Mouse (Mus musculus) hindbrain, postnatal 0 days (tissue): ENCODE measurements around the gene Chrnd. TPM values are rescaled to one million over a fixed set of nuclear protein-coding genes. Genes with fewer than 3 reads are reported as not detected.

Experiments used
- ATAC-seq: fragments of 200-750 bp; cut with Nextera tagmentation; 2 replicates; pipeline ENCODE4 v1.8.0; 2017; ENCODE audit warnings: mild to moderate bottlenecking, moderate TSS enrichment, moderate library complexity
- DNase-seq: peaks from one replicate; pipeline ENCODE4 v3.0.0-alpha.2; 2015; ENCODE audit warnings: low spot score
- H3K27ac ChIP-seq: fragments of 300-500 bp; sonication (generic); 2 replicates; pipeline ENCODE4 v1.5.1; 2014; ENCODE audit warnings: mild to moderate bottlenecking
- H3K27me3 ChIP-seq: fragments of 300-500 bp; sonication (generic); 2 replicates; pipeline ENCODE4 v1.6.1; 2014; ENCODE audit warnings: low read length, mixed read lengths; ENCODE audit not compliant: insufficient read depth
- H3K36me3 ChIP-seq: fragments of 300-500 bp; sonication (generic); 2 replicates; pipeline ENCODE4 v1.6.1; 2014; ENCODE audit warnings: low read length, mixed read lengths; ENCODE audit not compliant: insufficient read depth
- H3K4me1 ChIP-seq: fragments of 300-500 bp; sonication (generic); 2 replicates; pipeline ENCODE4 v1.6.1; 2014; ENCODE audit warnings: antibody characterized with exemption, low read length, mixed read lengths; ENCODE audit not compliant: insufficient read depth
- H3K4me2 ChIP-seq: fragments of 300-500 bp; sonication (generic); 2 replicates; pipeline ENCODE4 v1.6.1; 2014; ENCODE audit warnings: low read depth, mild to moderate bottlenecking, low read length, moderate library complexity, mixed read lengths
- H3K4me3 ChIP-seq: fragments of 300-500 bp; sonication (generic); 2 replicates; pipeline ENCODE4 v1.5.1; 2014; ENCODE audit warnings: low read length
- H3K9ac ChIP-seq: fragments of 300-500 bp; sonication (generic); replicated peaks from 2 replicates; pipeline ENCODE4 v1.6.1; 2014; ENCODE audit warnings: mild to moderate bottlenecking, low read length, moderate library complexity, mixed read lengths
- H3K9me3 ChIP-seq: fragments of 300-500 bp; sonication (generic); 2 replicates; pipeline ENCODE4 v1.6.1; 2016; ENCODE audit warnings: low read length, mixed read lengths
- CTCF ChIP-seq: IDR thresholded peaks from 2 replicates; pipeline ENCODE4 v1.5.1; 2016; ENCODE audit warnings: antibody characterized with exemption, control low read depth, low read depth
- WGBS: fragments of 180-500 bp; shearing (Covaris S2); extraction: QIAGEN DNeasy Blood & Tissue Kit; methylation state at CpG from one replicate; pipeline ENCODE4 v1.1.7; 2014; 5-methylcytosine and 5-hydroxymethylcytosine counted together
- polyA plus RNA-seq: library from polyadenylated mRNA; unstranded; fragments of >200 nt; fragmentation: Nextera tagmentation; extraction: Ambion mirVana; gene quantifications from 2 replicates; pipeline ENCODE4 v1.2.1, GENCODE M21; 2015
- total RNA-seq: library from RNA; depleted of rRNA; stranded (reverse); fragments of >200 nt; gene quantifications from 2 replicates; pipeline ENCODE4 v1.2.3, GENCODE M21; 2014

The Chrnd gene
- total and polyA plus RNA-seq, 2 experiments from 2014 or later: not detected

- Histone ChIP-seq H3K36me3 (no peaks in the 10 kb centered on the region), H3K9ac (no peak overlapping the region), H3K27me3 (no peaks in the 10 kb centered on the region), H3K4me2 (no peak overlapping the region), H3K4me3 (no peak overlapping the region), H3K27ac (no peak overlapping the region), H3K4me1 (no peaks in the 10 kb centered on the region), H3K9me3 (no peaks in the 10 kb centered on the region)
- DNase-seq: no peak
- WGBS: 67% methylated on average over 9 of the region's 9 CpGs
- TF ChIP-seq CTCF: no peak
- ATAC-seq: no peak
Observed at GRCm38 (mm10) chr1:87197296-87197695, 6.9 kb downstream of the Chrnd start.

DNA sequence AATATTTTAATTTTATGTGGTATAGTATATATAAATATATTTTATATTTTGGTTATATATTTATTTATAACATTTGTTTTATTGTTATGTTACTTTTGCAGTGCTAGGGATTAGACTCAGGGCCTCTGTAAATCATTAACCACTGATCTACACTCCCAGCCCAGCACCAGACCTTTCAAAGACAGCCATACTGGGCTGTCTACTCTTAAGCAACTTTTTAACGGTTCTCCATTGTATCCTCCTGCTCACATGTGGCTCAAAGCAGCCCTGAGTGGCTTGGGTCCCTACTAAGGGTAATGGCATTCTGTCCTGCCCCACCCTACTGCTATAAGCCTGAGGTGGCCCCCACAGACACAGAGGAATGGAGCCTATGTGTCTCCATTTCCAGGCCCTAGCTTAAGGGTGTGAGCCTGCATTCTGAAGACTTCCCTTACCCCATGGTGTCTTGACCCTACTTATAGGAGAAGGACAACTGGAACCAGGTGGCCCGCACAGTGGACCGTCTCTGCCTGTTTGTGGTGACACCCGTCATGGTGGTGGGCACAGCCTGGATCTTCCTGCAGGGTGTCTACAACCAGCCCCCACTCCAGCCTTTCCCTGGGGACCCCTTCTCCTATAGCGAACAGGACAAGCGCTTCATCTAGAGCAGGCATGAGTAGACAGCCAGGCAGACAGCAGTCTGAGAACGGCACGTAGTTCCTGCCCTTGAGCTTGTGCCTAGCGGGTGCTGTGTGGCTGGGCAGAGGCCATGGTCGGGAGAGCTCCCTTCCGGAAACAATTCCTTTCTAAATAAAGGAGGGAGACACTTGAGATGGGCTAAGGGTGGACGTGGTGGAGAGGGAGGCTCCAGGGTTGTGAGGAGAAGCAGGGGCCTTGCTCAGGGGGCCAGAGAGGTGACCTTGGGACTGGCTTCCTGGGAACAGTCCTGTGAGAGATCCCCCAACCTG is 8.0 kb downstream of the Chrnd start:
- 77% methylated on average over 12 of the region's 12 CpGs for WGBS
- Histone ChIP-seq H3K4me3 (no peak overlapping the region), H3K4me1 (no peaks in the 10 kb centered on the region), H3K4me2 (no peak overlapping the region), H3K36me3 (no peaks in the 10 kb centered on the region), H3K27me3 (no peaks in the 10 kb centered on the region), H3K9me3 (no peaks in the 10 kb centered on the region), H3K9ac (no peak overlapping the region), H3K27ac (no peak overlapping the region)
- no peak for DNase-seq
- ATAC-seq: no peak
- no peak for TF ChIP-seq CTCF

DNA sequence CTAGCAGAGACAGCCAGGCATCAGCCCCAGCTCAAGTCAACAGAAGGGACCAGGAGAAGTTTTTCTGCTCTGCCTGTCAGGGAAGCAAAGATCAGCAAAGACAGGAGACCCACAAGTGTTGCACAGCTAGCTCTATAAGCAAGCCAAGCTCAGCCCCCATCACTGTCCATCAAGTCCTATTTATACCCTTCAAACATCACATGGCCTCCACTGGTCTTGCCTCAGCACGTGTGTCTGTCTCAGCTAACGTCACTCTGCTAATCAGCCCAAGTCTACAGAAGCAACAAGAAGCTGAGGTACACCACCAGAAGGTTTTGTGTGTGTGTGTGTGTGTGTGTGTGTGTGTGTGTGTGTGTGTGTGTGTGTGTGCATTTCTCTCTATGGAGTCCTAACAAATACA is 10.4 kb downstream of the Chrnd start:
- H3K9me3 ChIP-seq: no peaks in the 10 kb centered on the region
- H3K36me3 ChIP-seq: no peaks in the 10 kb centered on the region
- DNase-seq: no peak
- 53% methylated on average over 2 of the region's 2 CpGs for WGBS
- no peak overlapping the region for H3K27ac ChIP-seq
- no peak overlapping the region for H3K4me3 ChIP-seq
- no peaks in the 10 kb centered on the region for H3K27me3 ChIP-seq
- H3K4me2 ChIP-seq: no peak overlapping the region
- H3K9ac ChIP-seq: no peak overlapping the region
- ATAC-seq: no peak
- no peaks in the 10 kb centered on the region for H3K4me1 ChIP-seq
- no peak for TF ChIP-seq CTCF

DNA sequence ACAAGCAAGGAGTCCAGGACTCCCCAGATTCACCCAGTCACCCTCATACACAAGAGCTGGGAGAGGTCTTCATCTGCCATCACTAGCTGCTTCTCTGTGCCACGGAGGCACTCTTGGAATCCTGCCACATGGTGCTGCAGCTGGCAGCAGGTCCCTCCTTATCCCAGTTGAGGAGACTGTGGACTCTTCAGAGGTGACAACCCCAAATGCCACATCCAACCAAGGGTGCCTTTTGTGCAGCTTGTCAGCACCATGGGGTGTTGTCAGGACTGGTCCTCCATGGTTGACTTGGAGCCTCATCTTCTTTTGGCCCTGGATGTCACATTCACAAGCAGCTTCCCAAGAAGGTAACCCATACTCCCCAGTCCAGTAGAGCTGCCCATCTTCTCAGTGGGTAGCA is 11.4 kb downstream of the Chrnd start:
- Histone ChIP-seq H3K4me2 (no peak overlapping the region), H3K9ac (no peak overlapping the region), H3K4me1 (no peaks in the 10 kb centered on the region), H3K27me3 (no peaks in the 10 kb centered on the region), H3K27ac (no peak overlapping the region), H3K36me3 (no peaks in the 10 kb centered on the region), H3K4me3 (no peak overlapping the region), H3K9me3 (no peaks in the 10 kb centered on the region)
- no peak for DNase-seq
- no peak for TF ChIP-seq CTCF
- ATAC-seq: no peak
- WGBS: 18% methylated on average over 1 of the region's 1 CpGs

DNA sequence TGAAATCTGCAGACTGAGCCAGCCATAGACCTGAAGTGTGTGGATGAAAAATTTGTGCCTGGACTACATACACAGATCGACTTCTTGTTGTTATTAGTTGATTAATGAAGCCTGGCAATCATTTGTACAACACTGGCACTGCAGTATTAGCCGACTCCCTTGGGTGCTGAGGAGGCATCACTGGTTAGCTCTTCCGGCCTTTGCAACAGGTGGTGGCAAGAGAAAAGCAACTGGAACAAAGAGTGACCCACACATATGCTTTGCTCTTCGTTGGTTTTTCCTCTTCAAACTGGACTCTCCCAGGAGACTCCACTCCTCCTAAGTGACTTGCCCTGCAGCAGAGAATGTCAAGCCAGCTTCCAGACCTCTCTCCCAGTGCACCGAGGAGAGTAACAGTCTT is 13.4 kb downstream of the Chrnd start:
- H3K9me3 ChIP-seq: no peaks in the 10 kb centered on the region
- no peak overlapping the region for H3K27ac ChIP-seq
- ATAC-seq: no peak
- H3K4me3 ChIP-seq: no peak overlapping the region
- 89% methylated on average over 5 of the region's 5 CpGs for WGBS
- TF ChIP-seq CTCF: no peak
- no peak overlapping the region for H3K9ac ChIP-seq
- no peaks in the 10 kb centered on the region for H3K27me3 ChIP-seq
- no peak for DNase-seq
- no peak overlapping the region for H3K4me2 ChIP-seq
- no peaks in the 10 kb centered on the region for H3K4me1 ChIP-seq
- H3K36me3 ChIP-seq: no peaks in the 10 kb centered on the region

DNA sequence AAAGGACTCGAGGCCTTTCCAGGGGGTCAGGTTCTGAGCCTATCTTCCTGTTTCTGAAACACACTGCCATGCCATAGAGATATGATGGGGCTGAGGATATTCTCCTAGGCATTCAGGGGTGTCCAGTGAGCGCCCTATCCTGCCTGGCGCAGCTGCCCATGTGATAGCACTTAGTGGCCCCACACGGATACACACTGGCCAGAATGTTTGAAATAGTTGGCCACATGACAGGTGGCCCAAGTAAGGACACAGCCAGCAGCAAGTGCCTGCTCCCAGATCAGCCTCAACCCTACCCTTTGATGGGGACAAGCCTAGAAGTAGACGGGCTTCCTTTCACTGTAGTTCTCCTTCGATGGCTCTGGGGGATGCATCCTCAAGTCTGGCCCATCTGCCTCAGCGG is 14.1 kb downstream of the Chrnd start, which contains the start of gene Chrng:
Gene Chrng (plus strand): TSS at position 193 of the 400 bp plus-strand sequence.
- ATAC-seq: no peak
- H3K4me1 ChIP-seq: no peaks in the 10 kb centered on the region
- no peak for DNase-seq
- H3K4me3 ChIP-seq: no peak within 1 kb of the TSS
- no peak within 1 kb of the TSS for H3K4me2 ChIP-seq
- no peaks in the 10 kb centered on the region for H3K36me3 ChIP-seq
- 90% methylated on average over 7 of the region's 7 CpGs for WGBS
- no peak for TF ChIP-seq CTCF
- no peaks in the 10 kb centered on the region for H3K9me3 ChIP-seq
- no peaks in the 10 kb centered on the region for H3K27me3 ChIP-seq
- H3K27ac ChIP-seq: no peak within 1 kb of the TSS
- H3K9ac ChIP-seq: no peak within 1 kb of the TSS

- no peaks in the 10 kb centered on the region for H3K27me3 ChIP-seq
- WGBS: 73% methylated on average over 6 of the region's 6 CpGs
- H3K4me3 ChIP-seq: no peak overlapping the region
- no peak for DNase-seq
- H3K4me1 ChIP-seq: no peaks in the 10 kb centered on the region
- H3K4me2 ChIP-seq: no peak overlapping the region
- H3K27ac ChIP-seq: no peak overlapping the region
- H3K36me3 ChIP-seq: no peaks in the 10 kb centered on the region
- no peak for TF ChIP-seq CTCF
- H3K9ac ChIP-seq: no peak overlapping the region
- H3K9me3 ChIP-seq: no peaks in the 10 kb centered on the region
- no peak for ATAC-seq
Observed at GRCm38 (mm10) chr1:87205038-87205437, 14.6 kb downstream of the Chrnd start.
